Mouse (Mus musculus): ENCODE data around the gene Trim44. TPM values are rescaled to one million over a fixed set of nuclear protein-coding genes. Genes with fewer than 3 reads are reported as not detected.

Trim44 gene
- polyA plus RNA-seq, 1 experiment: 97.4 TPM

DNA sequence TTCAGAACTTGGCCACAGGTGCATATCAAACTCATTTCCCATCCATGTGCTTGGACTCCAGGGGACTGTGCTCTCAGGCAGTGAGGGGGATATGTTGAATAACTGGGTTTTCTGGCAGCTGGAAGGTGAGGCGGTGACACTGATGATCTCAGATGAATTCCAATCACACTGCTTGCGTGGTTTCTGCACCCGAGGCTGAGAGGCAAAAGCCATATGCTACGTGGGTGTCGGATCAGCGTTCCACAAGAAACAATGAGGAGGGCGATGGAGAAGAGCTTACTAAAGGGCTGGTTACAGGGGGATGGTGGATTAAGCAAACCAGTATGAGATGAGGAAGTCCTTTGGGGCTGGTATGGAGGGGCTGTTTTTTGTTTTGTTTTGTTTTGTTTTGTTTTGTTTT is 127.8 kb downstream of the Trim44 start:
- Histone ChIP-seq H3K4me1 (ENCODE audit: control insufficient read depth, insufficient read depth, low read length) (no peaks in the 10 kb centered on the region), H3K4me3 (ENCODE audit: insufficient read depth, low read length) (no peak overlapping the region), H3K27ac (ENCODE audit: insufficient read depth, low read length) (no peak overlapping the region)
- TF ChIP-seq CTCF (IDR thresholded peaks at IDR 0.05; ENCODE audit: borderline replicate concordance, insufficient read depth, low read length) (no peak), POLR2A (IDR thresholded peaks at IDR 0.05; ENCODE audit: low read depth, low read length) (no peak)

DNA sequence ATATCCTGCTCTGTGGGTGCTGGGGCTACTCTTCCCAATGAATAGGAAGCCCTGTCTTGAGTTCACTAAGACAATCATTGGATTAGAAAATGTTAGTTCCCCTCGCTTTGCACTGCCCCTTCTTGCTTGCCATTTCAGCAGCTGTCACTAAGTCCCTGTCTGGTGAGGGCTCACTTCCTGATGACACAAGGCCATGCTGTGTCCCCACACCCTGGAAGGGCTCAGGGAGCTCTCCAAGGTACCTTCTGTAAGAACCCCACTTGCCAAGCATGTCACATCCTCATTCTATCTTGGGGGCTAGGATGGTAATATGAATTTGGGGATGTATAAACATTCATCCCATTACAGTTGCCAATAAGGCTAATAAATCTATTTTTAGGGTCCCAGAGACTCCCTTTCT is 129.7 kb downstream of the Trim44 start:
- TF ChIP-seq POLR2A (IDR thresholded peaks at IDR 0.05; ENCODE audit: low read depth, low read length) (no peak), CTCF (IDR thresholded peaks at IDR 0.05; ENCODE audit: borderline replicate concordance, insufficient read depth, low read length) (no peak)
- Histone ChIP-seq H3K27ac (ENCODE audit: insufficient read depth, low read length) (no peak overlapping the region), H3K4me1 (ENCODE audit: control insufficient read depth, insufficient read depth, low read length) (no peaks in the 10 kb centered on the region), H3K4me3 (ENCODE audit: insufficient read depth, low read length) (no peak overlapping the region)

GRCm38 (mm10) chr2:102273280-102273679 is 134.3 kb downstream of the Trim44 start:
- Histone ChIP-seq H3K27ac (ENCODE audit: insufficient read depth, low read length) (no peak overlapping the region), H3K4me3 (ENCODE audit: insufficient read depth, low read length) (no peak overlapping the region), H3K4me1 (ENCODE audit: control insufficient read depth, insufficient read depth, low read length) (no peaks in the 10 kb centered on the region)
- TF ChIP-seq CTCF (IDR thresholded peaks at IDR 0.05; ENCODE audit: borderline replicate concordance, insufficient read depth, low read length): no peak
- TF ChIP-seq POLR2A (IDR thresholded peaks at IDR 0.05; ENCODE audit: low read depth, low read length): no peak

DNA sequence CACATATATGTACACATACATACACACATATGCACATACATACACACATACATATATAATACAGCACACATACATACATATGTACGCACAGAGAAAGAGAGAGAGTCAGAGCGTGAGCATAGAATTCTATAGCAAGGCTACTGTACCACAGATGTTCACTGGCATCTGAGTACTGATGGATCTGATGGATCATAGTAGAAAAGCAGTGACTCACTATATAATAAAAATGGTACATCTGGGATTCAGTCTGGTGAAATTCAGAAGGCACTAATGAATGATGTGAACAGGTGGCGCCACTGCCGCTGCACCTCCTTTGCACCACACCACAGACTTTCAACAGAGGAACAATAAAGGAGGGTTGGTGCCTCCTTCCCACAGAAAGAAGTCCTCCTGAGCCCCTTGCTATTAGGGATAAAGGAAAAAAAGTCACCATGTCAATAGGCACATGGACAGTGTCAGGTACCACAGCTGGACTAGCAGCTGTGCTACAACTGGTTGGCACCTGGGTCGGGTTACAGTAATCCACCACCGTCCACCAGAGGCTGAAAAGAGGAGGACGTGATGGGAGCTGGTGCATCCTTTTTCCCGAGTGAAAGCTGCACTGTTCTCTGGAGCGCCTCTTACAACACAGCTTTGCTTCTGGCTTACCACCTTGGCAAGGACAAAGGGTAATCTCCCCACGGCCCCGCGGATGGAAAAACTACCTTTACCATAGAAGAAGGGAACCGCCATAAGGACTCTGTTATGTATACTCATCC is 139.9 kb downstream of the Trim44 start:
- TF ChIP-seq POLR2A (IDR thresholded peaks at IDR 0.05; ENCODE audit: low read depth, low read length) (no peak), CTCF (IDR thresholded peaks at IDR 0.05; ENCODE audit: borderline replicate concordance, insufficient read depth, low read length) (no peak)
- Histone ChIP-seq H3K4me1 (ENCODE audit: control insufficient read depth, insufficient read depth, low read length) (no peaks in the 10 kb centered on the region), H3K4me3 (ENCODE audit: insufficient read depth, low read length) (no peak overlapping the region)

GRCm38 (mm10) chr2:102266911-102267310 is 140.7 kb downstream of the Trim44 start:
- TF ChIP-seq CTCF (IDR thresholded peaks at IDR 0.05; ENCODE audit: borderline replicate concordance, insufficient read depth, low read length) (no peak), POLR2A (IDR thresholded peaks at IDR 0.05; ENCODE audit: low read depth, low read length) (no peak)
- no peak overlapping the region for H3K4me3 ChIP-seq (ENCODE audit: insufficient read depth, low read length)
- no peaks in the 10 kb centered on the region for H3K4me1 ChIP-seq (ENCODE audit: control insufficient read depth, insufficient read depth, low read length)
- no peak overlapping the region for H3K27ac ChIP-seq (ENCODE audit: insufficient read depth, low read length)

More for the DNA sequence above, 139.9 kb downstream of the Trim44 start:
- H3K27ac ChIP-seq (ENCODE audit: insufficient read depth, low read length): no peak overlapping the region

DNA sequence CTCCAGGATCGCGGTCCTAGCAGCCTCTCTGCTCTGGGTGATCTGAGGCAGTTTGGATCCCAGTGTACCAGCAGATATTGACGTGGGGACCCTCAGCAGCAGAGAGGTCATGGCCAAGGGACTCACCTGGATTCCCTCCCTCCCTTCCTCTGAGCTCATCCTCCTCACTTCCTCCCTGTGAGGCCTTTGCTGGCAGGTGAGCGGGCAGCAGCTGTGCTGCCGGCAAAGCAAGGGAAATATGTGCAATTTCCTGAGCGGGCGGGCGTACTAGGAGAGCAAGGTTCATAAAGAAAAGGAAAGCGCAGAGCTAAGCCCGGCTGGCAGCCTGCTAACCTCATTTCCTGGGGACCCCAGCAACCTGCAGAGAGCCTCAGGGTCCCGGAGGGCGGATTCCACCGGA is 148.5 kb downstream of the Trim44 start:
- Histone ChIP-seq H3K27ac (ENCODE audit: insufficient read depth, low read length) (no peak overlapping the region), H3K4me1 (ENCODE audit: control insufficient read depth, insufficient read depth, low read length) (peaks cover 11% of the 10 kb centered on the region), H3K4me3 (ENCODE audit: insufficient read depth, low read length) (no peak overlapping the region)
- no peak for TF ChIP-seq CTCF (IDR thresholded peaks at IDR 0.05; ENCODE audit: borderline replicate concordance, insufficient read depth, low read length)
- no peak for TF ChIP-seq POLR2A (IDR thresholded peaks at IDR 0.05; ENCODE audit: low read depth, low read length)

DNA sequence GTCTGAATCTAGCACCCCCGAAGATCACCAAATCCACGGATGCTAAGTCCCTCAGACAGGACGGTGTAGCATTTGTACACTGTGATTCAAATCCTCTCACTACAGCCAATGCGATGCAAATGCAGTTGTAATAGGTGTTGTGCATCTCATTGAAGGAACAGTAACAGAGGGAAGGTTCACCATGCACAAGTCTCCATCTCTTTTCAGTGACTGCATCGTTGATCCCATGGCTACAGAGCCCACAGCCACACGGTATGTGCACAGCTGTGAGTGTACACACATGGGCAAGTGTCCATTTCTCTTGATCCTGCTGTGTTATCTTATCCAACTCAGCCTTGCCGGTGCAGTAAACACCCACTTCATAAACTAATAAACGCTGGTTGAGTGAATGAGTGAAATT is 148.9 kb downstream of the Trim44 start:
- H3K4me3 ChIP-seq (ENCODE audit: insufficient read depth, low read length): no peak overlapping the region
- H3K27ac ChIP-seq (ENCODE audit: insufficient read depth, low read length): no peak overlapping the region
- TF ChIP-seq CTCF (IDR thresholded peaks at IDR 0.05; ENCODE audit: borderline replicate concordance, insufficient read depth, low read length): no peak
- no peak for TF ChIP-seq POLR2A (IDR thresholded peaks at IDR 0.05; ENCODE audit: low read depth, low read length)
- H3K4me1 ChIP-seq (ENCODE audit: control insufficient read depth, insufficient read depth, low read length): peaks cover 11% of the 10 kb centered on the region

DNA sequence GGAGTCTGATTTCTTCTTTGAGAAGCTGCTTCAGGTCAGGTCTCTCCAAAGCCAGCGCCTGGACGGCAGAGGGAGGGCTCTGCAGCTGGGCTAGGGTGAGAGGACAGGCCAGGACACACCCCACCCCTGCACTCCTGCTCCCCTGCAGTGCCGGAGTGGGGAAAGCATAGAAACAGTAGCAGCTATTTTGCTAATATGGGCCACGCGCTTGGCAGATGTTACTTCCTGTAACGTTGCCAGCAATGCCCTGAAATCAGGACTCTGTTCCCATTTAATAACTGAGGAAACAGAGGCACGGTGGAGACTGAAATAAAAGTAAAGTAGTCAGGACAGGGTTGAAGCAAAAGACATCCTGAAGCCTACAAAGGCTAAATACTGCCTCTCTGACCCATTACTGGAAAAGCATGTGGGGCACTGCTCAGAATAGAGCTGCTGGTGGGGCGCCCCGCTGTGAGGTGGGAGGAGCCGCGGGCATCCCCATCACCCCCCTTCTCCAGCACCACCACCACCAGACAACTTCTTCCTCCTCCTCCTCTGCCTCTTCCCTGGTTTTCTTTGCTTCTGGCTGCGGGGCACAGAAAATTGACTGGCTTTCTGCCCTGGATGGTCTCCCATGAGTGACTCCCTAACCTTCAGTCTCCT is 149.5 kb downstream of the Trim44 start:
- TF ChIP-seq CTCF (IDR thresholded peaks at IDR 0.05; ENCODE audit: borderline replicate concordance, insufficient read depth, low read length): no peak
- TF ChIP-seq POLR2A (IDR thresholded peaks at IDR 0.05; ENCODE audit: low read depth, low read length): no peak
- H3K4me1 ChIP-seq (ENCODE audit: control insufficient read depth, insufficient read depth, low read length): peaks cover 11% of the 10 kb centered on the region
- no peak overlapping the region for H3K4me3 ChIP-seq (ENCODE audit: insufficient read depth, low read length)
- H3K27ac ChIP-seq (ENCODE audit: insufficient read depth, low read length): no peak overlapping the region

DNA sequence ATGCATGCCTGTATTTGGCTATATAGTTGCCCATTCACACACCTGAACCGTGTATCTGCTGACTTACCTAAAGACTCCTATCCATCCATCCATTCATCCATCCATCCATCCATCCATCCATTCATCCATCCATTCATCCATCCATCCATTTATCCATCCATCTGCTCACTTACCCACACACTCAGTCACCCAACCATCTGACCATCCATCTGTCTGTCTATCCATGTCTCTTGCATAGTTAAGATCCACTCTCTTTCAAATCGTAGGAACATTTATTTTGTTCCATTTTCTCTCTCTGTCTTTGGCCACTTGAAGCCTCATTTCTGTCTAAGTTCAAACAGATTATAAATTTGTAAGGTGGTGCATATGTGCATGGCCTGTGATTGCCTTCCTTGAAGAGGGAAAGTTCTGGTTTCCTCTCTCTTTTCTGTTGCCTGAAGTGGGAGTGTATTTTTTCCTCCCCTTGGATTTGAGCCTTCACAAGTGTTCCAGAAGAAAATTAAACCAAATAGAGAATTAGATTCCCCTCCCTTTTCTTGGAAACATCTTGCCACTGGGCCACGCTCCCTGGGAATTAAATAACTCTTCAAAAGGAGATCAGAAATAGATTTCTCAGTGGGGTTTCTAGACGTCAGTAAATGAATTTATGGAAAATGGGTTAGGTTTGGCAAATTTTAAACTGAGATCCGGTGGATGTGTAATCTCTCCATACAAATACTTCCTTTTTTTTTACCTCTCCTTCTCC is 150.9 kb downstream of the Trim44 start:
- H3K4me3 ChIP-seq (ENCODE audit: insufficient read depth, low read length): no peak overlapping the region
- H3K4me1 ChIP-seq (ENCODE audit: control insufficient read depth, insufficient read depth, low read length): peaks cover 11% of the 10 kb centered on the region
- no peak overlapping the region for H3K27ac ChIP-seq (ENCODE audit: insufficient read depth, low read length)
- TF ChIP-seq CTCF (IDR thresholded peaks at IDR 0.05; ENCODE audit: borderline replicate concordance, insufficient read depth, low read length) (0 out of 2 replicates have a peak, but pooled peaks have one; percentile 5), POLR2A (IDR thresholded peaks at IDR 0.05; ENCODE audit: low read depth, low read length) (no peak)
